Mouse (Mus musculus) embryonic facial prominence, embryonic 12.5 days (tissue): Measurements from ENCODE around the gene Sdr16c6. TPM values are rescaled to one million over a fixed set of nuclear protein-coding genes. Genes with fewer than 3 reads are reported as not detected.

ENCODE experiments used
- ATAC-seq: fragments of 200-750 bp; cut with Nextera tagmentation; 2 replicates; pipeline ENCODE4 v1.8.0; 2017; ENCODE audit not compliant: insufficient number of reproducible peaks, insufficient read depth, low FRiP score, low TSS enrichment
- H3K27ac ChIP-seq: fragments of 300-500 bp; sonication (generic); 2 replicates; pipeline ENCODE4 v1.5.1; 2016; ENCODE audit warnings: mild to moderate bottlenecking
- H3K27me3 ChIP-seq: fragments of 300-500 bp; sonication (generic); 2 replicates; pipeline ENCODE4 v1.6.1; 2016; ENCODE audit warnings: mild to moderate bottlenecking, moderate library complexity
- H3K36me3 ChIP-seq: fragments of 300-500 bp; sonication (generic); 2 replicates; pipeline ENCODE4 v1.6.1; 2016; ENCODE audit warnings: mild to moderate bottlenecking
- H3K4me1 ChIP-seq: fragments of 300-500 bp; sonication (generic); 2 replicates; pipeline ENCODE4 v1.6.1; 2016
- H3K4me2 ChIP-seq: fragments of 300-500 bp; sonication (generic); replicated peaks from 2 replicates; pipeline ENCODE4 v1.6.1; 2016; ENCODE audit warnings: mild to moderate bottlenecking, moderate library complexity
- H3K4me3 ChIP-seq: fragments of 300-500 bp; sonication (generic); 2 replicates; pipeline ENCODE4 v1.5.1; 2016; ENCODE audit warnings: mild to moderate bottlenecking
- H3K9ac ChIP-seq: fragments of 300-500 bp; sonication (generic); 2 replicates; pipeline ENCODE4 v1.6.1; 2016; ENCODE audit warnings: mild to moderate bottlenecking, moderate library complexity
- H3K9me3 ChIP-seq: fragments of 300-500 bp; sonication (generic); 2 replicates; pipeline ENCODE4 v1.6.1; 2016; ENCODE audit warnings: mild to moderate bottlenecking, moderate library complexity
- WGBS: fragments of 180-500 bp; shearing (Covaris S2); methylation state at CpG from one replicate; pipeline ENCODE4 v1.1.7; 2016; 5-methylcytosine and 5-hydroxymethylcytosine counted together
- polyA plus RNA-seq: library from polyadenylated mRNA; unstranded; fragments of >200 nt; fragmentation: Nextera tagmentation; extraction: Ambion mirVana; gene quantifications from 2 replicates; pipeline ENCODE4 v1.2.1, GENCODE M21; 2016

The Sdr16c6 gene
- not detected in 2 replicates for polyA plus RNA-seq

GRCm38 (mm10) chr4:4077372-4077771, at the start of gene Sdr16c6:
Sdr16c6 (minus strand) TSS chr4:4077522.
- H3K36me3 ChIP-seq = no peaks in the 10 kb centered on the region
- H3K4me3 ChIP-seq = no peak within 1 kb of the TSS
- no peaks in the 10 kb centered on the region for H3K9me3 ChIP-seq
- no peak within 1 kb of the TSS for H3K9ac ChIP-seq
- no peak within 1 kb of the TSS for H3K4me2 ChIP-seq
- no peak within 1 kb of the TSS for H3K27ac ChIP-seq
- no peaks in the 10 kb centered on the region for H3K27me3 ChIP-seq
- 78% methylated on average over 3 of the region's 3 CpGs for WGBS
- no peaks in the 10 kb centered on the region for H3K4me1 ChIP-seq
- no peak for ATAC-seq

- no peak overlapping the region for H3K9ac ChIP-seq
- H3K27me3 ChIP-seq = no peaks in the 10 kb centered on the region
- H3K4me1 ChIP-seq = no peaks in the 10 kb centered on the region
- ATAC-seq = no peak
- H3K27ac ChIP-seq = no peak overlapping the region
- no peaks in the 10 kb centered on the region for H3K9me3 ChIP-seq
- H3K4me3 ChIP-seq = no peak overlapping the region
- H3K4me2 ChIP-seq = no peak overlapping the region
- H3K36me3 ChIP-seq = no peaks in the 10 kb centered on the region
These were observed 2.9 kb upstream of the Sdr16c6 start for GRCm38 (mm10) chr4:4080180-4080579.

- 91% methylated on average over 3 of the region's 3 CpGs for WGBS
- Histone ChIP-seq H3K4me1 (no peaks in the 10 kb centered on the region), H3K4me2 (no peak overlapping the region), H3K9me3 (no peaks in the 10 kb centered on the region), H3K27me3 (no peaks in the 10 kb centered on the region), H3K9ac (no peak overlapping the region), H3K27ac (no peak overlapping the region), H3K36me3 (no peaks in the 10 kb centered on the region), H3K4me3 (no peak overlapping the region)
- ATAC-seq = no peak
These were observed 1.8 kb upstream of the Sdr16c6 start for GRCm38 (mm10) chr4:4079132-4079531.

- H3K4me1 ChIP-seq = no peaks in the 10 kb centered on the region
- no peak for ATAC-seq
- no peak overlapping the region for H3K27ac ChIP-seq
- H3K4me3 ChIP-seq = no peak overlapping the region
- no peak overlapping the region for H3K4me2 ChIP-seq
- 85% methylated on average over 2 of the region's 2 CpGs for WGBS
- H3K27me3 ChIP-seq = no peaks in the 10 kb centered on the region
- H3K36me3 ChIP-seq = no peaks in the 10 kb centered on the region
- no peaks in the 10 kb centered on the region for H3K9me3 ChIP-seq
- H3K9ac ChIP-seq = no peak overlapping the region
These were observed 1.3 kb downstream of the Sdr16c6 start for GRCm38 (mm10) chr4:4076001-4076400.

Other genes starting within 250 kb of the Sdr16c6 start
- 689 and 716 TPM in 2 replicates for gene Gm11808, start 103.9 kb downstream of the Sdr16c6 start, polyA plus RNA-seq